Comparison of ENCODE assay signal across 8 mouse cellular contexts in genomic region chr6:42349006-42349425, GRCm38 (mm10). TPM values are rescaled to one million over a fixed set of nuclear protein-coding genes. Genes with fewer than 3 reads are reported as not detected.
DNase-seq lines count a peak whose midpoint lies in the region; ATAC-seq lines count a peak whose summit lies in the region.

No protein-coding gene starts in this region.

- H3K27me3 ChIP-seq in intestine, embryonic 15.5 days (replicated peaks) = no peaks in the 10 kb centered on the region
- H3K27me3 ChIP-seq in limb, embryonic 10.5 days (ENCODE audit: low read depth, poor library complexity, severe bottlenecking) = no peaks in the 10 kb centered on the region
- H3K27me3 ChIP-seq in midbrain, embryonic 10.5 days (ENCODE audit: low read depth, poor library complexity, severe bottlenecking) = no peaks in the 10 kb centered on the region

- DNase-seq in retina, embryonic 14.5 days (ENCODE audit: low spot score) = peak; percentile 77
- DNase-seq in retina, postnatal 1 day = no peak
- DNase-seq in embryo, embryonic 10 days (ENCODE audit: low spot score) = peak; percentile 80
- peak; percentile 70 to 73 for DNase-seq in gastrocnemius, postnatal 36 days
- peak; percentile 78 for DNase-seq in limb, embryonic 10.5 days (ENCODE audit: low spot score)
- peak; percentile 74 for DNase-seq in midbrain, embryonic 10.5 days (ENCODE audit: low spot score)
- DNase-seq in spleen, postnatal 14 days (ENCODE audit: low spot score in 2 of 2) = peak; percentile 37 to 57

- peak overlapping the region; percentile 83 for H3K4me3 ChIP-seq in intestine, embryonic 15.5 days (replicated peaks)
- H3K4me3 ChIP-seq in limb, embryonic 10.5 days = peak overlapping the region; percentile 90
- H3K4me3 ChIP-seq in midbrain, embryonic 10.5 days = peak overlapping the region; percentile 91

- peak; percentile 57 for ATAC-seq in intestine, embryonic 15.5 days

- H3K27ac ChIP-seq in intestine, embryonic 15.5 days = peak overlapping the region; percentile 98
- peak overlapping the region; percentile 98 for H3K27ac ChIP-seq in limb, embryonic 10.5 days
- peak overlapping the region; percentile 90 for H3K27ac ChIP-seq in midbrain, embryonic 10.5 days (replicated peaks)

- no peaks in the 10 kb centered on the region for H3K36me3 ChIP-seq in intestine, embryonic 15.5 days
- peaks cover 28% of the 10 kb centered on the region for H3K36me3 ChIP-seq in limb, embryonic 10.5 days
- peaks cover 28% of the 10 kb centered on the region for H3K36me3 ChIP-seq in midbrain, embryonic 10.5 days

- H3K4me2 ChIP-seq in intestine, embryonic 15.5 days (replicated peaks) = peak overlapping the region; percentile 90

- peak overlapping the region; percentile 88 for H3K9ac ChIP-seq in intestine, embryonic 15.5 days

- no peaks in the 10 kb centered on the region for H3K9me3 ChIP-seq in intestine, embryonic 15.5 days
- H3K9me3 ChIP-seq in limb, embryonic 10.5 days (replicated peaks) = no peaks in the 10 kb centered on the region
- H3K9me3 ChIP-seq in midbrain, embryonic 10.5 days (replicated peaks) = no peaks in the 10 kb centered on the region

- H3K4me1 ChIP-seq in intestine, embryonic 15.5 days (replicated peaks) = peaks cover 36% of the 10 kb centered on the region
- H3K4me1 ChIP-seq in limb, embryonic 10.5 days = peaks cover 30% of the 10 kb centered on the region
- H3K4me1 ChIP-seq in midbrain, embryonic 10.5 days = peaks cover 41% of the 10 kb centered on the region

- intact Hi-C loops in gastrocnemius, postnatal 36 days (cut with DNase I) = loop anchor here (2.0 kb wide), 2 partner anchors 30 to 234 kb away; no protein-coding TSS in a partner anchor

- WGBS in intestine, embryonic 15.5 days = under 1% methylated on average over 11 of the region's 11 CpGs
- 1% methylated on average over 11 of the region's 11 CpGs for WGBS in limb, embryonic 10.5 days
- under 1% methylated on average over 11 of the region's 11 CpGs for WGBS in midbrain, embryonic 10.5 days

RNA-seq across cellular contexts. Expression of gene Zyx, which starts 0.4 kb away (rescaled TPM):
- 10 to 100 TPM; 21.9 to 26.6 TPM for total RNA-seq in gastrocnemius, postnatal 36 days (2021)
- polyA plus RNA-seq in intestine, embryonic 15.5 days (2015; fragmentation: Nextera tagmentation; extraction: Ambion mirVana) = 82.7 and 83.4 TPM in 2 replicates
- 115 and 126 TPM in 2 replicates for polyA plus RNA-seq in limb, embryonic 10.5 days (2016; fragmentation: Nextera tagmentation; extraction: Ambion mirVana)
- 84.5 and 88.1 TPM in 2 replicates for polyA plus RNA-seq in midbrain, embryonic 10.5 days (2016; fragmentation: Nextera tagmentation; extraction: Ambion mirVana)

RNA-seq across cellular contexts. Expression of gene Epha1, which starts 24.1 kb away (rescaled TPM):
- under 1 TPM in 1 of 2 experiments, not detected in 1; 0.10 TPM for total RNA-seq in gastrocnemius, postnatal 36 days (2021)
- 7.6 TPM in 2 replicates for polyA plus RNA-seq in intestine, embryonic 15.5 days (2015; fragmentation: Nextera tagmentation; extraction: Ambion mirVana)
- polyA plus RNA-seq in limb, embryonic 10.5 days (2016; fragmentation: Nextera tagmentation; extraction: Ambion mirVana) = 7.2 and 7.7 TPM in 2 replicates
- 1.2 and 1.5 TPM in 2 replicates for polyA plus RNA-seq in midbrain, embryonic 10.5 days (2016; fragmentation: Nextera tagmentation; extraction: Ambion mirVana)

RNA-seq across cellular contexts. Expression of gene Fam131b, which starts 24.6 kb away (rescaled TPM):
- total RNA-seq in gastrocnemius, postnatal 36 days (2021) = under 1 TPM; 0.25 to 0.26 TPM
- polyA plus RNA-seq in intestine, embryonic 15.5 days (2015; fragmentation: Nextera tagmentation; extraction: Ambion mirVana) = 0.20 and 0.25 TPM in 2 replicates
- 0.44 and 0.65 TPM in 2 replicates for polyA plus RNA-seq in limb, embryonic 10.5 days (2016; fragmentation: Nextera tagmentation; extraction: Ambion mirVana)
- 2.2 and 2.4 TPM in 2 replicates for polyA plus RNA-seq in midbrain, embryonic 10.5 days (2016; fragmentation: Nextera tagmentation; extraction: Ambion mirVana)

RNA-seq across cellular contexts. Expression of gene Tas2r143, which starts 51.0 kb away (rescaled TPM):
- total RNA-seq in gastrocnemius, postnatal 36 days (2021) = not detected
- not detected in 2 replicates for polyA plus RNA-seq in intestine, embryonic 15.5 days (2015; fragmentation: Nextera tagmentation; extraction: Ambion mirVana)
- polyA plus RNA-seq in limb, embryonic 10.5 days (2016; fragmentation: Nextera tagmentation; extraction: Ambion mirVana) = not detected in 2 replicates
- not detected in 2 replicates for polyA plus RNA-seq in midbrain, embryonic 10.5 days (2016; fragmentation: Nextera tagmentation; extraction: Ambion mirVana)

RNA-seq across cellular contexts. Expression of gene Tas2r135, which starts 56.2 kb away (rescaled TPM):
- total RNA-seq in gastrocnemius, postnatal 36 days (2021) = under 1 TPM in 1 of 2 experiments, not detected in 1; 0.23 TPM
- polyA plus RNA-seq in intestine, embryonic 15.5 days (2015; fragmentation: Nextera tagmentation; extraction: Ambion mirVana) = not detected in 2 replicates
- polyA plus RNA-seq in limb, embryonic 10.5 days (2016; fragmentation: Nextera tagmentation; extraction: Ambion mirVana) = not detected in 2 replicates
- polyA plus RNA-seq in midbrain, embryonic 10.5 days (2016; fragmentation: Nextera tagmentation; extraction: Ambion mirVana) = not detected in 2 replicates
